In genomic region chr11:120009937-120010336, GRCm38 (mm10) we compare ENCODE assay signal across 22 mouse cellular contexts. TPM values are rescaled to one million over a fixed set of nuclear protein-coding genes. Genes with fewer than 3 reads are reported as not detected.
DNase-seq lines count a peak whose midpoint lies in the region; ATAC-seq and TF ChIP-seq lines count a peak whose summit lies in the region.
"Had no signal": no experiment of that assay in that cellular context is flagged by ENCODE, and none has a peak within 500 bp of the region (broad histone marks: within the 10 kb centered on the region; RNA-seq: fewer than 3 reads in every experiment).

No protein-coding gene starts in this region.

- no peak overlapping the region for H3K27ac ChIP-seq in kidney, adult 2 months (ENCODE audit: insufficient read depth, low read depth, low read length)
- H3K27ac ChIP-seq in brown adipose tissue, adult 24 weeks (replicated peaks; ENCODE audit: low read depth, low read length) = 0 out of 2 replicates have a peak overlapping the region, but pooled peaks have one; percentile 31
- H3K27ac ChIP-seq: embryonic facial prominence, embryonic 10.5 days; forebrain, embryonic 15.5 days; hindbrain, embryonic 13.5 days; kidney, postnatal 0 days had no signal

- peak; percentile 49 for DNase-seq in cerebellum, adult 8-10 months
- DNase-seq in kidney, adult 2 months = peak; percentile 27
- DNase-seq in kidney, postnatal 14 days = no peak
- no peak for DNase-seq in testis, postnatal 10 days (ENCODE audit: low spot score)
- DNase-seq: gastrocnemius, postnatal 14 days; heart, adult 18-20 months; heart, postnatal 10 days; kidney, adult 18-20 months; lung, adult 18-20 months; lung, postnatal 10 days; thymus, postnatal 14 days had no signal

- no peak for ATAC-seq in cerebellum, adult (ENCODE audit: insufficient number of reproducible peaks, low FRiP score, low TSS enrichment)
- ATAC-seq: activated CD4-positive, CD25-positive, alpha-beta regulatory T cell, adult 4 months; forebrain, embryonic 15.5 days; inflammation-experienced regulatory T-cells, adult 6 months had no signal

- WGBS in kidney, adult 2 months = 76% methylated on average over 20 of the region's 20 CpGs

- no peak overlapping the region for H3K4me3 ChIP-seq in kidney, adult 2 months (ENCODE audit: insufficient read depth, low read depth, low read length)
- H3K4me3 ChIP-seq in E14TG2a.4 (replicated peaks; ENCODE audit: low read length) = 0 out of 2 replicates have a peak overlapping the region, but pooled peaks have one; percentile 26
- H3K4me3 ChIP-seq in brown adipose tissue, adult 24 weeks (ENCODE audit: insufficient read depth, low read depth, low read length) = peak overlapping the region; percentile 62
- H3K4me3 ChIP-seq: embryonic facial prominence, embryonic 10.5 days; forebrain, embryonic 15.5 days; heart, embryonic 12.5 days; hindbrain, embryonic 13.5 days had no signal

- H3K36me3 ChIP-seq in kidney, adult 2 months (ENCODE audit: control insufficient read depth, insufficient read depth, low read length) = no peaks in the 10 kb centered on the region
- H3K36me3 ChIP-seq in E14TG2a.4 (ENCODE audit: insufficient read depth, low read length) = 0 out of 2 replicates have a peak, but pooled peaks cover 3% of the 10 kb centered on the region
- H3K36me3 ChIP-seq: embryonic facial prominence, embryonic 10.5 days had no signal

- no peak for TF ChIP-seq POLR2A in kidney, adult 2 months (IDR thresholded peaks at IDR 0.05; ENCODE audit: low read depth, low read length)

- no peaks in the 10 kb centered on the region for H3K27me3 ChIP-seq in kidney, adult 2 months (replicated peaks; ENCODE audit: control insufficient read depth, insufficient read depth, low read length)
- H3K27me3 ChIP-seq in E14TG2a.4 (ENCODE audit: insufficient read depth, low read length) = peaks cover 40% of the 10 kb centered on the region
- H3K27me3 ChIP-seq: forebrain, embryonic 15.5 days had no signal

- H3K4me1 ChIP-seq in kidney, adult 2 months (ENCODE audit: control insufficient read depth, insufficient read depth, low read length) = peaks cover 7% of the 10 kb centered on the region; the same call in 1 of the 2 replicates
- peaks cover 43% of the 10 kb centered on the region for H3K4me1 ChIP-seq in E14TG2a.4 (replicated peaks; ENCODE audit: low read depth, low read length)
- H3K4me1 ChIP-seq in brown adipose tissue, adult 24 weeks (ENCODE audit: control insufficient read depth, insufficient read depth, insufficient read length, low read length) = peaks cover 9% of the 10 kb centered on the region

- no peak for TF ChIP-seq CTCF in kidney, adult 2 months (conservative IDR thresholded peaks at IDR 0.05; ENCODE audit: insufficient read depth, insufficient read length, low read depth, low read length)
- no peak for TF ChIP-seq CTCF in E14TG2a.4 (conservative IDR thresholded peaks at IDR 0.05; ENCODE audit: low read length)

- no peaks in the 10 kb centered on the region for H3K9me3 ChIP-seq in E14TG2a.4 (ENCODE audit: low read length)
- H3K9me3 ChIP-seq: embryonic facial prominence, embryonic 10.5 days; forebrain, embryonic 15.5 days; heart, embryonic 12.5 days; hindbrain, embryonic 13.5 days had no signal

RNA-seq across cellular contexts. Expression of gene Aatk, which starts 37.0 kb away (rescaled TPM):
- polyA plus RNA-seq in kidney, adult 2 months (2012; rRNA removed) = 5.1 and 6.8 TPM in 2 replicates
- polyA plus RNA-seq in brown adipose tissue, adult 24 weeks (2012; ENCODE audit: insufficient read depth, insufficient read length, missing spikeins) = 6.7 and 12.0 TPM in 2 replicates
- polyA plus RNA-seq: activated CD4-positive, CD25-positive, alpha-beta regulatory T cell, adult 4 months; C2C12; inflammation-experienced regulatory T-cells, adult 6 months had no signal

Comparison
In these comparisons a context has a peak if more than half of its experiments do, and no peak if none do; other contexts are left out.
1. DNase-seq: peak in cerebellum, adult 8-10 months (single experiment) and kidney, adult 2 months (single experiment); none in kidney, postnatal 14 days (single experiment) and testis, postnatal 10 days (single experiment).